Mouse (Mus musculus) liver, postnatal 0 days (tissue): Measurements from ENCODE around the gene Gm38655. TPM values are rescaled to one million over a fixed set of nuclear protein-coding genes. Genes with fewer than 3 reads are reported as not detected.

Source experiments
- ATAC-seq: fragments of 200-750 bp; cut with Nextera tagmentation; 2 replicates; pipeline ENCODE4 v1.8.0; 2017; ENCODE audit warnings: mild to moderate bottlenecking, moderate library complexity
- DNase-seq: peaks from one replicate; pipeline ENCODE4 v3.0.0-alpha.2; 2016
- H3K27ac ChIP-seq: fragments of 300-500 bp; sonication (generic); 2 replicates; pipeline ENCODE4 v1.5.1; 2014; ENCODE audit warnings: antibody characterized with exemption, moderate library complexity, mild to moderate bottlenecking, low read depth
- H3K27me3 ChIP-seq: fragments of 300-500 bp; sonication (generic); 2 replicates; pipeline ENCODE4 v1.6.1; 2014; ENCODE audit warnings: low read length, control low read depth, mixed read lengths; ENCODE audit not compliant: insufficient read depth
- H3K36me3 ChIP-seq: fragments of 300-500 bp; sonication (generic); replicated peaks from 2 replicates; pipeline ENCODE4 v1.6.1; 2014; ENCODE audit warnings: mild to moderate bottlenecking, control low read depth, low read length, moderate library complexity, mixed read lengths; ENCODE audit not compliant: insufficient read depth
- H3K4me1 ChIP-seq: fragments of 300-500 bp; sonication (generic); 2 replicates; pipeline ENCODE4 v1.6.1; 2014; ENCODE audit warnings: antibody characterized with exemption, mild to moderate bottlenecking, control low read depth; ENCODE audit not compliant: insufficient read depth
- H3K4me2 ChIP-seq: fragments of 300-500 bp; sonication (generic); 2 replicates; pipeline ENCODE4 v1.6.1; 2014; ENCODE audit warnings: low read depth, mild to moderate bottlenecking, low read length, moderate library complexity, mixed read lengths
- H3K4me3 ChIP-seq: fragments of 300-500 bp; sonication (generic); 2 replicates; pipeline ENCODE4 v1.5.1; 2014; ENCODE audit warnings: low read depth, low read length
- H3K9ac ChIP-seq: fragments of 300-500 bp; sonication (generic); replicated peaks from 2 replicates; pipeline ENCODE4 v1.6.1; 2014; ENCODE audit warnings: mild to moderate bottlenecking, moderate library complexity
- H3K9me3 ChIP-seq: fragments of 300-500 bp; sonication (generic); 2 replicates; pipeline ENCODE4 v1.6.1; 2016; ENCODE audit warnings: mild to moderate bottlenecking, control low read depth, low read length, mixed read lengths
- CTCF ChIP-seq: sonication (generic); IDR thresholded peaks from 2 replicates; pipeline ENCODE4 v1.5.1; 2016; ENCODE audit warnings: antibody characterized with exemption, low read depth
- EP300 ChIP-seq: IDR thresholded peaks from 2 replicates; pipeline ENCODE4 v1.6.1; 2016; ENCODE audit warnings: antibody characterized with exemption, low read depth, mild to moderate bottlenecking
- WGBS: fragments of 180-500 bp; shearing (Covaris S2); extraction: QIAGEN DNeasy Blood & Tissue Kit; methylation state at CpG from one replicate; pipeline ENCODE4 v1.1.7; 2014; ENCODE audit not compliant: insufficient replicate concordance; 5-methylcytosine and 5-hydroxymethylcytosine counted together
- polyA plus RNA-seq: library from polyadenylated mRNA; unstranded; fragments of >200 nt; fragmentation: Nextera tagmentation; extraction: Ambion mirVana; gene quantifications from 2 replicates; pipeline ENCODE4 v1.2.1, GENCODE M21; 2015

The Gm38655 gene
- polyA plus RNA-seq, 1 experiment from 2014 or later: not detected

- Histone ChIP-seq H3K27me3 (no peaks in the 10 kb centered on the region), H3K27ac (peak overlapping the region; percentile 95; the same call in 1 of the 2 replicates), H3K36me3 (no peaks in the 10 kb centered on the region), H3K4me3 (no peak overlapping the region), H3K4me1 (peaks cover 25% of the 10 kb centered on the region), H3K9me3 (no peaks in the 10 kb centered on the region), H3K9ac (peak overlapping the region; percentile 89; the same call in 1 of the 2 replicates), H3K4me2 (peak overlapping the region; percentile 98)
- ATAC-seq: no peak
- no peak for DNase-seq
- TF ChIP-seq CTCF (0 out of 2 replicates have a peak, but pooled peaks have one; percentile 21), EP300 (no peak)
These were observed 8.0 kb upstream of the Gm38655 start for GRCm38 (mm10) chr17:25183232-25183631.

GRCm38 (mm10) chr17:25172558-25172957, 2.7 kb downstream of the Gm38655 start:
- H3K27ac ChIP-seq: no peak overlapping the region
- WGBS: 71% methylated on average over 3 of the region's 3 CpGs
- H3K36me3 ChIP-seq: no peaks in the 10 kb centered on the region
- no peaks in the 10 kb centered on the region for H3K27me3 ChIP-seq
- no peak for TF ChIP-seq EP300
- TF ChIP-seq CTCF: no peak
- H3K9ac ChIP-seq: no peak overlapping the region
- no peaks in the 10 kb centered on the region for H3K9me3 ChIP-seq
- DNase-seq: no peak
- H3K4me2 ChIP-seq: no peak overlapping the region
- no peak overlapping the region for H3K4me3 ChIP-seq
- no peak for ATAC-seq
- 0 out of 2 replicates have a peak, but pooled peaks cover 2% of the 10 kb centered on the region for H3K4me1 ChIP-seq

- DNase-seq (no peak), ATAC-seq (no peak)
- TF ChIP-seq EP300 (no peak), CTCF (no peak)
- no peak overlapping the region for H3K9ac ChIP-seq
- H3K4me2 ChIP-seq: no peak overlapping the region
- no peaks in the 10 kb centered on the region for H3K36me3 ChIP-seq
- H3K27ac ChIP-seq: no peak overlapping the region
- no peak overlapping the region for H3K4me3 ChIP-seq
- no peaks in the 10 kb centered on the region for H3K9me3 ChIP-seq
- no peaks in the 10 kb centered on the region for H3K4me1 ChIP-seq
- H3K27me3 ChIP-seq: no peaks in the 10 kb centered on the region
- WGBS: 82% methylated on average over 2 of the region's 2 CpGs
These were observed 5.6 kb downstream of the Gm38655 start for GRCm38 (mm10) chr17:25169706-25170105.

- H3K4me1 ChIP-seq: no peaks in the 10 kb centered on the region
- 50% methylated on average over 6 of the region's 6 CpGs for WGBS
- no peak overlapping the region for H3K27ac ChIP-seq
- TF ChIP-seq CTCF (no peak), EP300 (no peak)
- ATAC-seq (no peak), DNase-seq (no peak)
- H3K36me3 ChIP-seq: peaks cover 2% of the 10 kb centered on the region; the same call in 1 of the 2 replicates
- no peak overlapping the region for H3K9ac ChIP-seq
- H3K27me3 ChIP-seq: no peaks in the 10 kb centered on the region
- no peaks in the 10 kb centered on the region for H3K9me3 ChIP-seq
- H3K4me3 ChIP-seq: no peak overlapping the region
- no peak overlapping the region for H3K4me2 ChIP-seq
These were observed 9.2 kb downstream of the Gm38655 start for GRCm38 (mm10) chr17:25165970-25166671.

GRCm38 (mm10) chr17:25164770-25165169, 10.5 kb downstream of the Gm38655 start:
- H3K9ac ChIP-seq: no peak overlapping the region
- no peaks in the 10 kb centered on the region for H3K4me1 ChIP-seq
- H3K9me3 ChIP-seq: no peaks in the 10 kb centered on the region
- no peaks in the 10 kb centered on the region for H3K27me3 ChIP-seq
- H3K36me3 ChIP-seq: peaks cover 13% of the 10 kb centered on the region
- 87% methylated on average over 3 of the region's 3 CpGs for WGBS
- DNase-seq (no peak), ATAC-seq (no peak)
- TF ChIP-seq EP300 (no peak), CTCF (no peak)
- H3K4me2 ChIP-seq: no peak overlapping the region
- H3K27ac ChIP-seq: no peak overlapping the region
- H3K4me3 ChIP-seq: no peak overlapping the region

- H3K27ac ChIP-seq: no peak overlapping the region
- ATAC-seq: no peak
- no peak for DNase-seq
These were observed 11.9 kb downstream of the Gm38655 start for GRCm38 (mm10) chr17:25163387-25163786.

GRCm38 (mm10) chr17:25162161-25162560, 13.1 kb downstream of the Gm38655 start, which contains the start of gene Ccdc154:
Gene Ccdc154, plus strand, starts transcription at chr17:25162461.
- WGBS: 78% methylated on average over 1 of the region's 1 CpGs
- no peaks in the 10 kb centered on the region for H3K9me3 ChIP-seq
- no peak within 1 kb of the TSS for H3K4me3 ChIP-seq
- DNase-seq (no peak), ATAC-seq (no peak)
- no peak within 1 kb of the TSS for H3K9ac ChIP-seq
- no peaks in the 10 kb centered on the region for H3K4me1 ChIP-seq
- H3K4me2 ChIP-seq: no peak within 1 kb of the TSS
- H3K36me3 ChIP-seq: peaks cover 19% of the 10 kb centered on the region
- no peak for TF ChIP-seq EP300
- no peak for TF ChIP-seq CTCF
- H3K27ac ChIP-seq: no peak within 1 kb of the TSS
- H3K27me3 ChIP-seq: no peaks in the 10 kb centered on the region

More at GRCm38 (mm10) chr17:25163387-25163786, 11.9 kb downstream of the Gm38655 start:
- Histone ChIP-seq H3K9me3 (no peaks in the 10 kb centered on the region), H3K36me3 (peaks cover 19% of the 10 kb centered on the region), H3K4me2 (no peak overlapping the region), H3K27me3 (no peaks in the 10 kb centered on the region), H3K4me1 (no peaks in the 10 kb centered on the region), H3K9ac (no peak overlapping the region), H3K4me3 (no peak overlapping the region)
- WGBS: 77% methylated on average over 7 of the region's 7 CpGs
- TF ChIP-seq CTCF (no peak), EP300 (no peak)
